ENCODE assay signal across 8 mouse cellular contexts in genomic region chr2:32362817-32363340, GRCm38 (mm10). TPM values are rescaled to one million over a fixed set of nuclear protein-coding genes. Genes with fewer than 3 reads are reported as not detected.
DNase-seq lines count a peak whose midpoint lies in the region; ATAC-seq and TF ChIP-seq lines count a peak whose summit lies in the region.

No protein-coding gene starts in this region.

- under 1% methylated on average over 51 of the region's 53 CpGs for WGBS in heart, embryonic 14.5 days
- under 1% methylated on average over 53 of the region's 53 CpGs for WGBS in liver, embryonic 15.5 days (ENCODE audit: insufficient replicate concordance)
- WGBS in neural tube, embryonic 11.5 days = under 1% methylated on average over 53 of the region's 53 CpGs
- WGBS in stomach, embryonic 16.5 days = 0% methylated on average over 53 of the region's 53 CpGs

- H3K9ac ChIP-seq in heart, embryonic 14.5 days (ENCODE audit: low read length) = peak overlapping the region; percentile 78
- H3K9ac ChIP-seq in liver, embryonic 15.5 days = peak overlapping the region; percentile 91
- peak overlapping the region; percentile 92 for H3K9ac ChIP-seq in neural tube, embryonic 11.5 days (ENCODE audit: low read length)
- H3K9ac ChIP-seq in stomach, embryonic 16.5 days (ENCODE audit: low read length) = peak overlapping the region; percentile 89

- H3K4me1 ChIP-seq in erythroblast, embryonic 14.5 days (ENCODE audit: control insufficient read depth) = peaks cover 37% of the 10 kb centered on the region
- peaks cover 11 to 21% of the 10 kb centered on the region in 2 experiments for H3K4me1 ChIP-seq in heart, embryonic 14.5 days (ENCODE audit: control insufficient read depth in 2 of 2, insufficient read depth in 2 of 2, low read length in 2 of 2)
- H3K4me1 ChIP-seq in liver, embryonic 15.5 days (replicated peaks) = peaks cover 42% of the 10 kb centered on the region
- H3K4me1 ChIP-seq in neural tube, embryonic 11.5 days (ENCODE audit: control insufficient read depth, insufficient read depth, low read length) = peaks cover 16% of the 10 kb centered on the region
- H3K4me1 ChIP-seq in stomach, embryonic 16.5 days (ENCODE audit: control insufficient read depth, insufficient read depth, low read length) = peaks cover 16% of the 10 kb centered on the region; the same call in 1 of the 2 replicates

- peak overlapping the region; percentile 76 to 79 for H3K27ac ChIP-seq in heart, embryonic 14.5 days (replicated peaks in 1 of 2; ENCODE audit: control insufficient read depth in 1 of 2, insufficient read depth in 1 of 2, low read depth in 2 of 2, low read length in 2 of 2)
- peak overlapping the region; percentile 95 for H3K27ac ChIP-seq in liver, embryonic 15.5 days (replicated peaks)
- H3K27ac ChIP-seq in neural tube, embryonic 11.5 days (ENCODE audit: low read depth, low read length) = peak overlapping the region; percentile 76
- H3K27ac ChIP-seq in stomach, embryonic 16.5 days (ENCODE audit: low read length) = peak overlapping the region; percentile 95

- H3K4me3 ChIP-seq in erythroblast, embryonic 14.5 days (replicated peaks) = peak overlapping the region; percentile 78
- peak overlapping the region; percentile 69 to 80 for H3K4me3 ChIP-seq in heart, embryonic 14.5 days (ENCODE audit: control insufficient read depth in 1 of 2, insufficient read depth in 1 of 2, low read depth in 1 of 2, low read length in 2 of 2)
- peak overlapping the region; percentile 90 for H3K4me3 ChIP-seq in liver, embryonic 15.5 days (replicated peaks)
- peak overlapping the region; percentile 84 for H3K4me3 ChIP-seq in neural tube, embryonic 11.5 days (ENCODE audit: low read depth, low read length)
- H3K4me3 ChIP-seq in stomach, embryonic 16.5 days (replicated peaks; ENCODE audit: low read length) = peak overlapping the region; percentile 78

- no peaks in the 10 kb centered on the region for H3K9me3 ChIP-seq in erythroblast, embryonic 14.5 days (ENCODE audit: control insufficient read depth, low read length)
- no peaks in the 10 kb centered on the region for H3K9me3 ChIP-seq in heart, embryonic 14.5 days (ENCODE audit: control insufficient read depth, low read length)
- H3K9me3 ChIP-seq in liver, embryonic 15.5 days (replicated peaks) = no peaks in the 10 kb centered on the region
- no peaks in the 10 kb centered on the region for H3K9me3 ChIP-seq in neural tube, embryonic 11.5 days (ENCODE audit: control insufficient read depth, low read length)
- H3K9me3 ChIP-seq in stomach, embryonic 16.5 days (replicated peaks; ENCODE audit: control insufficient read depth, low read length) = no peaks in the 10 kb centered on the region

- peak; percentile 38; the same call in 1 of the 2 replicates for TF ChIP-seq POLR2A in brain, embryonic 14.5 days (IDR thresholded peaks at IDR 0.05; ENCODE audit: borderline replicate concordance, extremely low read depth, insufficient read depth, insufficient read length, poor library complexity, severe bottlenecking)

- peak; percentile 89 for DNase-seq in CD4-positive helper T cell, adult 2 months (ENCODE audit: low read depth, low spot score)
- peak; percentile 92 for DNase-seq in brain, embryonic 14.5 days (ENCODE audit: low read depth)
- DNase-seq in kidney, postnatal 14 days = peak; percentile 94
- DNase-seq in neural tube, embryonic 11.5 days (ENCODE audit: low spot score) = peak; percentile 92

- peak; percentile 77 for ATAC-seq in heart, embryonic 14.5 days (ENCODE audit: insufficient number of reproducible peaks, insufficient read depth, low FRiP score, low read depth)
- peak; percentile 81 for ATAC-seq in liver, embryonic 15.5 days (ENCODE audit: insufficient read depth)
- peak; percentile 78 for ATAC-seq in neural tube, embryonic 11.5 days (ENCODE audit: insufficient read depth, low FRiP score, low TSS enrichment)
- peak; percentile 82 for ATAC-seq in stomach, embryonic 16.5 days (ENCODE audit: insufficient read depth, low FRiP score)

- TF ChIP-seq CTCF in brain, embryonic 14.5 days (IDR thresholded peaks at IDR 0.05; ENCODE audit: borderline replicate concordance, extremely low read depth, insufficient read depth, insufficient read length) = peak; percentile 88

- H3K4me2 ChIP-seq in heart, embryonic 14.5 days (ENCODE audit: low read length) = peak overlapping the region; percentile 79
- H3K4me2 ChIP-seq in liver, embryonic 15.5 days = peak overlapping the region; percentile 93
- peak overlapping the region; percentile 77 for H3K4me2 ChIP-seq in neural tube, embryonic 11.5 days (ENCODE audit: low read depth)
- peak overlapping the region; percentile 66 for H3K4me2 ChIP-seq in stomach, embryonic 16.5 days (ENCODE audit: low read depth, low read length)

- peaks cover 36% of the 10 kb centered on the region for H3K36me3 ChIP-seq in erythroblast, embryonic 14.5 days (ENCODE audit: control insufficient read depth)
- H3K36me3 ChIP-seq in heart, embryonic 14.5 days (ENCODE audit: control insufficient read depth, insufficient read depth, low read length) = peaks cover 36% of the 10 kb centered on the region
- H3K36me3 ChIP-seq in liver, embryonic 15.5 days (replicated peaks) = peaks cover 27% of the 10 kb centered on the region
- peaks cover 8% of the 10 kb centered on the region; the same call in 1 of the 2 replicates for H3K36me3 ChIP-seq in neural tube, embryonic 11.5 days (ENCODE audit: control insufficient read depth, insufficient read depth, low read length)
- 0 out of 2 replicates have a peak, but pooled peaks cover 6% of the 10 kb centered on the region for H3K36me3 ChIP-seq in stomach, embryonic 16.5 days (ENCODE audit: control insufficient read depth, insufficient read depth, low read length)

- H3K27me3 ChIP-seq in erythroblast, embryonic 14.5 days (ENCODE audit: control insufficient read depth) = peaks cover 12% of the 10 kb centered on the region
- H3K27me3 ChIP-seq in heart, embryonic 14.5 days (ENCODE audit: control insufficient read depth, insufficient read depth, low read length) = no peaks in the 10 kb centered on the region; the same call in 1 of the 2 replicates
- H3K27me3 ChIP-seq in liver, embryonic 15.5 days = peaks cover 4% of the 10 kb centered on the region; the same call in 1 of the 2 replicates
- peaks cover 8% of the 10 kb centered on the region for H3K27me3 ChIP-seq in neural tube, embryonic 11.5 days (ENCODE audit: control insufficient read depth, insufficient read depth, low read length)
- no peaks in the 10 kb centered on the region for H3K27me3 ChIP-seq in stomach, embryonic 16.5 days (ENCODE audit: control insufficient read depth, insufficient read depth, low read length)

RNA-seq across cellular contexts. Expression of gene Dnm1, which starts 9.7 kb away (rescaled TPM):
- 189 and 292 TPM in 2 replicates for polyA plus RNA-seq in brain, embryonic 14.5 days (2012; rRNA removed)
- 0.03 TPM in 1 of 2 replicates, not detected in the other for polyA plus RNA-seq in erythroblast, embryonic 14.5 days (2012)
- polyA plus RNA-seq in heart, embryonic 14.5 days (2014; fragmentation: Nextera tagmentation; extraction: Ambion mirVana) = 4.7 and 5.6 TPM in 2 replicates
- 0.44 and 0.50 TPM in 2 replicates for polyA plus RNA-seq in liver, embryonic 15.5 days (2015; fragmentation: Nextera tagmentation; extraction: Ambion mirVana)
- polyA plus RNA-seq in neural tube, embryonic 11.5 days (2014; fragmentation: Nextera tagmentation; extraction: Ambion mirVana) = 23.7 and 29.5 TPM in 2 replicates
- polyA plus RNA-seq in stomach, embryonic 16.5 days (2015; fragmentation: Nextera tagmentation; extraction: Ambion mirVana) = 8.1 and 8.2 TPM in 2 replicates

RNA-seq across cellular contexts. Expression of gene Ciz1, which starts 10.8 kb away (rescaled TPM):
- 225 and 268 TPM in 2 replicates for polyA plus RNA-seq in brain, embryonic 14.5 days (2012; rRNA removed)
- 19.4 and 20.0 TPM in 2 replicates for polyA plus RNA-seq in erythroblast, embryonic 14.5 days (2012)
- polyA plus RNA-seq in heart, embryonic 14.5 days (2014; fragmentation: Nextera tagmentation; extraction: Ambion mirVana) = 28.8 and 31.1 TPM in 2 replicates
- 17.0 and 18.0 TPM in 2 replicates for polyA plus RNA-seq in liver, embryonic 15.5 days (2015; fragmentation: Nextera tagmentation; extraction: Ambion mirVana)
- 57.0 TPM in 2 replicates for polyA plus RNA-seq in neural tube, embryonic 11.5 days (2014; fragmentation: Nextera tagmentation; extraction: Ambion mirVana)
- polyA plus RNA-seq in stomach, embryonic 16.5 days (2015; fragmentation: Nextera tagmentation; extraction: Ambion mirVana) = 41.9 and 45.4 TPM in 2 replicates

RNA-seq across cellular contexts. Expression of gene 1110008P14Rik, which starts 18.9 kb away (rescaled TPM):
- 101 and 114 TPM in 2 replicates for polyA plus RNA-seq in brain, embryonic 14.5 days (2012; rRNA removed)
- 29.8 and 38.6 TPM in 2 replicates for polyA plus RNA-seq in erythroblast, embryonic 14.5 days (2012)
- polyA plus RNA-seq in heart, embryonic 14.5 days (2014; fragmentation: Nextera tagmentation; extraction: Ambion mirVana) = 56.6 and 64.5 TPM in 2 replicates
- 25.0 and 29.0 TPM in 2 replicates for polyA plus RNA-seq in liver, embryonic 15.5 days (2015; fragmentation: Nextera tagmentation; extraction: Ambion mirVana)
- 59.8 and 65.6 TPM in 2 replicates for polyA plus RNA-seq in neural tube, embryonic 11.5 days (2014; fragmentation: Nextera tagmentation; extraction: Ambion mirVana)
- 41.5 and 41.9 TPM in 2 replicates for polyA plus RNA-seq in stomach, embryonic 16.5 days (2015; fragmentation: Nextera tagmentation; extraction: Ambion mirVana)

RNA-seq across cellular contexts. Expression of gene Lcn2, which starts 25.2 kb away (rescaled TPM):
- 0.40 and 0.77 TPM in 2 replicates for polyA plus RNA-seq in brain, embryonic 14.5 days (2012; rRNA removed)
- polyA plus RNA-seq in erythroblast, embryonic 14.5 days (2012) = 0.19 and 0.32 TPM in 2 replicates
- polyA plus RNA-seq in heart, embryonic 14.5 days (2014; fragmentation: Nextera tagmentation; extraction: Ambion mirVana) = 0.35 and 1.8 TPM in 2 replicates
- 185 and 214 TPM in 2 replicates for polyA plus RNA-seq in liver, embryonic 15.5 days (2015; fragmentation: Nextera tagmentation; extraction: Ambion mirVana)
- 0.25 and 0.51 TPM in 2 replicates for polyA plus RNA-seq in neural tube, embryonic 11.5 days (2014; fragmentation: Nextera tagmentation; extraction: Ambion mirVana)
- 21.1 and 23.6 TPM in 2 replicates for polyA plus RNA-seq in stomach, embryonic 16.5 days (2015; fragmentation: Nextera tagmentation; extraction: Ambion mirVana)

RNA-seq across cellular contexts. Expression of gene Ptges2, which starts 32.8 kb away (rescaled TPM):
- 48.9 and 51.3 TPM in 2 replicates for polyA plus RNA-seq in brain, embryonic 14.5 days (2012; rRNA removed)
- polyA plus RNA-seq in erythroblast, embryonic 14.5 days (2012) = 0.21 and 0.44 TPM in 2 replicates
- polyA plus RNA-seq in heart, embryonic 14.5 days (2014; fragmentation: Nextera tagmentation; extraction: Ambion mirVana) = 43.7 and 48.2 TPM in 2 replicates
- 12.0 and 12.2 TPM in 2 replicates for polyA plus RNA-seq in liver, embryonic 15.5 days (2015; fragmentation: Nextera tagmentation; extraction: Ambion mirVana)
- polyA plus RNA-seq in neural tube, embryonic 11.5 days (2014; fragmentation: Nextera tagmentation; extraction: Ambion mirVana) = 25.6 and 33.6 TPM in 2 replicates
- polyA plus RNA-seq in stomach, embryonic 16.5 days (2015; fragmentation: Nextera tagmentation; extraction: Ambion mirVana) = 23.7 and 26.7 TPM in 2 replicates

Comparison
In these comparisons a context has a peak if more than half of its experiments do, and no peak if none do; other contexts are left out.
1. Peak in every context shown above with its lines: DNase-seq, ATAC-seq, H3K4me3 ChIP-seq and H3K27ac ChIP-seq.